Mouse (Mus musculus): ENCODE results near the gene Eps8. TPM values are rescaled to one million over a fixed set of nuclear protein-coding genes. Genes with fewer than 3 reads are reported as not detected.

The Eps8 gene
- 9.3 and 9.4 TPM in 2 replicates for polyA plus RNA-seq (2014; fragmentation: Nextera tagmentation; extraction: Ambion mirVana)

- H3K9me3 ChIP-seq (ENCODE audit: control insufficient read depth, low read length) = no peaks in the 10 kb centered on the region
- H3K4me1 ChIP-seq (replicated peaks; ENCODE audit: control insufficient read depth, insufficient read depth, low read length) = no peaks in the 10 kb centered on the region
- H3K9ac ChIP-seq (ENCODE audit: low read depth, low read length) = no peak within 1 kb of the TSS
- H3K4me2 ChIP-seq (replicated peaks; ENCODE audit: low read depth, low read length) = no peak within 1 kb of the TSS
- H3K27me3 ChIP-seq (ENCODE audit: control insufficient read depth, insufficient read depth, low read length) = no peaks in the 10 kb centered on the region
- ATAC-seq (ENCODE audit: low FRiP score) = no peak
- H3K36me3 ChIP-seq (ENCODE audit: control insufficient read depth, insufficient read depth, low read length) = no peaks in the 10 kb centered on the region
- 88% methylated on average over 2 of the region's 2 CpGs for WGBS
- H3K4me3 ChIP-seq (ENCODE audit: low read depth, low read length) = no peak within 1 kb of the TSS
- no peak for DNase-seq (ENCODE audit: low spot score)
- no peak within 1 kb of the TSS for H3K27ac ChIP-seq (ENCODE audit: low read depth, low read length)
These were observed at the start of gene Eps8 for GRCm38 (mm10) chr6:137654776-137655175. Eps8 (minus strand) TSS chr6:137654876.

- H3K36me3 ChIP-seq (ENCODE audit: control insufficient read depth, insufficient read depth, low read length) = no peaks in the 10 kb centered on the region
- no peak overlapping the region for H3K4me2 ChIP-seq (replicated peaks; ENCODE audit: low read depth, low read length)
- ATAC-seq (ENCODE audit: low FRiP score) = no peak
- H3K27ac ChIP-seq (ENCODE audit: low read depth, low read length) = no peak overlapping the region
- WGBS = 87% methylated on average over 7 of the region's 7 CpGs
- H3K9me3 ChIP-seq (ENCODE audit: control insufficient read depth, low read length) = no peaks in the 10 kb centered on the region
- no peak overlapping the region for H3K9ac ChIP-seq (ENCODE audit: low read depth, low read length)
- H3K4me3 ChIP-seq (ENCODE audit: low read depth, low read length) = no peak overlapping the region
- DNase-seq (ENCODE audit: low spot score) = no peak
- no peaks in the 10 kb centered on the region for H3K4me1 ChIP-seq (replicated peaks; ENCODE audit: control insufficient read depth, insufficient read depth, low read length)
- H3K27me3 ChIP-seq (ENCODE audit: control insufficient read depth, insufficient read depth, low read length) = no peaks in the 10 kb centered on the region
These were observed 48.8 kb upstream of the Eps8 start for GRCm38 (mm10) chr6:137703431-137703830.

DNA sequence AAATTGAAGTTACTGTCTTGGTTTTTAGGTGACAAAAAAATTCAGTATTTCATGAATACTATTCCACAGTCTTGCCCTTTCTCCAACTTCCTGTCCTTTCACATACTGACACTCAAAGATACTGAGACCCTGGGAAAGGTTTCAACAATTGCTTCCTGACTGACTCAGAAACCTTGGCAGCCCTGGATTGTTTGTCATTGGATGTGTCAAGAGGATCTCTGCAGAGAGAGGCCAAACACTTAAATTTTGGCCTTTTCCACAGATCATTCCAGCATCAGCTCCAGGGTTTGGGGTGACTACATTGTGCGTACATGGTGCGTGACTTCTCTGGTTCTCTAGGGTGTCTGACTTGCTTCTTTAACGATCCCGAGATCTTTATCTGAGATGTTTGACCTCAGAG, 48.2 kb upstream of the Eps8 start:
- Histone ChIP-seq H3K4me2 (replicated peaks; ENCODE audit: low read depth, low read length) (no peak overlapping the region), H3K9me3 (ENCODE audit: control insufficient read depth, low read length) (no peaks in the 10 kb centered on the region), H3K4me3 (ENCODE audit: low read depth, low read length) (no peak overlapping the region), H3K36me3 (ENCODE audit: control insufficient read depth, insufficient read depth, low read length) (no peaks in the 10 kb centered on the region), H3K9ac (ENCODE audit: low read depth, low read length) (no peak overlapping the region), H3K27ac (ENCODE audit: low read depth, low read length) (no peak overlapping the region), H3K27me3 (ENCODE audit: control insufficient read depth, insufficient read depth, low read length) (no peaks in the 10 kb centered on the region), H3K4me1 (replicated peaks; ENCODE audit: control insufficient read depth, insufficient read depth, low read length) (no peaks in the 10 kb centered on the region)
- no peak for DNase-seq (ENCODE audit: low spot score)
- 81% methylated on average over 4 of the region's 4 CpGs for WGBS
- no peak for ATAC-seq (ENCODE audit: low FRiP score)

- H3K36me3 ChIP-seq (ENCODE audit: control insufficient read depth, insufficient read depth, low read length) = no peaks in the 10 kb centered on the region
- H3K9me3 ChIP-seq (ENCODE audit: control insufficient read depth, low read length) = no peaks in the 10 kb centered on the region
- H3K4me3 ChIP-seq (ENCODE audit: low read depth, low read length) = no peak overlapping the region
- WGBS = 94% methylated on average over 3 of the region's 3 CpGs
- ATAC-seq (ENCODE audit: low FRiP score) = no peak
- DNase-seq (ENCODE audit: low spot score) = no peak
- H3K27ac ChIP-seq (ENCODE audit: low read depth, low read length) = no peak overlapping the region
- no peaks in the 10 kb centered on the region for H3K4me1 ChIP-seq (replicated peaks; ENCODE audit: control insufficient read depth, insufficient read depth, low read length)
- H3K9ac ChIP-seq (ENCODE audit: low read depth, low read length) = no peak overlapping the region
- H3K27me3 ChIP-seq (ENCODE audit: control insufficient read depth, insufficient read depth, low read length) = no peaks in the 10 kb centered on the region
- H3K4me2 ChIP-seq (replicated peaks; ENCODE audit: low read depth, low read length) = no peak overlapping the region
These were observed 47.5 kb upstream of the Eps8 start for GRCm38 (mm10) chr6:137702186-137702585.

DNA sequence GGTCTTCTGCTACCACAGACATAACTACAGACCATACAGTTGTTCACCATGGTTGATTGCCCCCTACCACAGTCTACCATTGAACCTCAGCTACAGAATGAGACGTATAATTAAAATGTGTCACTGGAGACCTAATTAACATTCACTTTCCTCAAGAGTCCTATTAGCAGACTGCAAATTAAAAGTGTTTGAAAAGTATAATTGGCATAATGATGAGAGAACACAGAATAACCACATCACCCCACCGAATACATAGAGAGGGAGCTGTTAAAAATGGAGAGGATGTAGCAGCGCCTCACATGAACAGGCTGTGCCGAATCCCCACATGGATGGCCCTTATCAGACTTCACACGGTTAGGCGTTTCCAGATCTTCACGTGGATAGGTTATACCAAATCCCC, 44.8 kb upstream of the Eps8 start:
- Histone ChIP-seq H3K4me3 (ENCODE audit: low read depth, low read length) (no peak overlapping the region), H3K36me3 (ENCODE audit: control insufficient read depth, insufficient read depth, low read length) (no peaks in the 10 kb centered on the region), H3K27me3 (ENCODE audit: control insufficient read depth, insufficient read depth, low read length) (no peaks in the 10 kb centered on the region), H3K4me1 (replicated peaks; ENCODE audit: control insufficient read depth, insufficient read depth, low read length) (no peaks in the 10 kb centered on the region), H3K9me3 (ENCODE audit: control insufficient read depth, low read length) (no peaks in the 10 kb centered on the region), H3K27ac (ENCODE audit: low read depth, low read length) (no peak overlapping the region), H3K4me2 (replicated peaks; ENCODE audit: low read depth, low read length) (no peak overlapping the region), H3K9ac (ENCODE audit: low read depth, low read length) (no peak overlapping the region)
- no peak for DNase-seq (ENCODE audit: low spot score)
- ATAC-seq (ENCODE audit: low FRiP score) = no peak
- 86% methylated on average over 7 of the region's 7 CpGs for WGBS

- no peak for DNase-seq (ENCODE audit: low spot score)
- WGBS = 81% methylated on average over 8 of the region's 8 CpGs
- no peak overlapping the region for H3K9ac ChIP-seq (ENCODE audit: low read depth, low read length)
- no peak overlapping the region for H3K4me2 ChIP-seq (replicated peaks; ENCODE audit: low read depth, low read length)
- H3K36me3 ChIP-seq (ENCODE audit: control insufficient read depth, insufficient read depth, low read length) = no peaks in the 10 kb centered on the region
- no peak overlapping the region for H3K27ac ChIP-seq (ENCODE audit: low read depth, low read length)
- ATAC-seq (ENCODE audit: low FRiP score) = no peak
- no peak overlapping the region for H3K4me3 ChIP-seq (ENCODE audit: low read depth, low read length)
- no peaks in the 10 kb centered on the region for H3K4me1 ChIP-seq (replicated peaks; ENCODE audit: control insufficient read depth, insufficient read depth, low read length)
- H3K27me3 ChIP-seq (ENCODE audit: control insufficient read depth, insufficient read depth, low read length) = no peaks in the 10 kb centered on the region
- no peaks in the 10 kb centered on the region for H3K9me3 ChIP-seq (ENCODE audit: control insufficient read depth, low read length)
These were observed 41.9 kb upstream of the Eps8 start for GRCm38 (mm10) chr6:137696445-137697204.

DNA sequence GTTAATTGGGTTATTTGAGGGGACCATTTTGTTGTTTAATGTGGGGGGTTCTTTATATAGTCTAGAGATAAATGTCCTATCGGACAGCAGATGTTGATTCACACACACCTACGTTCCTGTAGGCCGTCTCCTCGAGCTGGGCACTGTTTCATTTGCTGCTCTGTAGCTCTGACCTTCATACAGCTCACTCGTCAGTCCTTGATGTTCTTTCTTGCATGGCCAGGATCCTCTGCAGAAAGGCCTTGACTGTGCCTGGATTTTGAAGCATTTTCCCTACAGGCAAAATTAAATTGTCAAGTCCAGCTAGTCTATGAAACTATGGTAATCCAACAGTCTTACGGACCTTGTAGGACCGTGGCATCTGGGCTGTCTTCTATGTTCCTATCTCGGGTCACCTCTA, 40.4 kb upstream of the Eps8 start:
- ATAC-seq (ENCODE audit: low FRiP score) (no peak), DNase-seq (ENCODE audit: low spot score) (no peak)
- 91% methylated on average over 8 of the region's 8 CpGs for WGBS
- Histone ChIP-seq H3K36me3 (ENCODE audit: control insufficient read depth, insufficient read depth, low read length) (no peaks in the 10 kb centered on the region), H3K9me3 (ENCODE audit: control insufficient read depth, low read length) (no peaks in the 10 kb centered on the region), H3K4me1 (replicated peaks; ENCODE audit: control insufficient read depth, insufficient read depth, low read length) (no peaks in the 10 kb centered on the region), H3K9ac (ENCODE audit: low read depth, low read length) (no peak overlapping the region), H3K4me2 (replicated peaks; ENCODE audit: low read depth, low read length) (no peak overlapping the region), H3K4me3 (ENCODE audit: low read depth, low read length) (no peak overlapping the region), H3K27ac (ENCODE audit: low read depth, low read length) (no peak overlapping the region), H3K27me3 (ENCODE audit: control insufficient read depth, insufficient read depth, low read length) (no peaks in the 10 kb centered on the region)

- 90% methylated on average over 2 of the region's 2 CpGs for WGBS
- no peaks in the 10 kb centered on the region for H3K9me3 ChIP-seq (ENCODE audit: control insufficient read depth, low read length)
- no peak overlapping the region for H3K9ac ChIP-seq (ENCODE audit: low read depth, low read length)
- H3K36me3 ChIP-seq (ENCODE audit: control insufficient read depth, insufficient read depth, low read length) = no peaks in the 10 kb centered on the region
- no peaks in the 10 kb centered on the region for H3K27me3 ChIP-seq (ENCODE audit: control insufficient read depth, insufficient read depth, low read length)
- no peak overlapping the region for H3K27ac ChIP-seq (ENCODE audit: low read depth, low read length)
- ATAC-seq (ENCODE audit: low FRiP score) (no peak), DNase-seq (ENCODE audit: low spot score) (no peak)
- no peaks in the 10 kb centered on the region for H3K4me1 ChIP-seq (replicated peaks; ENCODE audit: control insufficient read depth, insufficient read depth, low read length)
- no peak overlapping the region for H3K4me2 ChIP-seq (replicated peaks; ENCODE audit: low read depth, low read length)
- H3K4me3 ChIP-seq (ENCODE audit: low read depth, low read length) = no peak overlapping the region
These were observed 39.6 kb upstream of the Eps8 start for GRCm38 (mm10) chr6:137694310-137694709.

DNA sequence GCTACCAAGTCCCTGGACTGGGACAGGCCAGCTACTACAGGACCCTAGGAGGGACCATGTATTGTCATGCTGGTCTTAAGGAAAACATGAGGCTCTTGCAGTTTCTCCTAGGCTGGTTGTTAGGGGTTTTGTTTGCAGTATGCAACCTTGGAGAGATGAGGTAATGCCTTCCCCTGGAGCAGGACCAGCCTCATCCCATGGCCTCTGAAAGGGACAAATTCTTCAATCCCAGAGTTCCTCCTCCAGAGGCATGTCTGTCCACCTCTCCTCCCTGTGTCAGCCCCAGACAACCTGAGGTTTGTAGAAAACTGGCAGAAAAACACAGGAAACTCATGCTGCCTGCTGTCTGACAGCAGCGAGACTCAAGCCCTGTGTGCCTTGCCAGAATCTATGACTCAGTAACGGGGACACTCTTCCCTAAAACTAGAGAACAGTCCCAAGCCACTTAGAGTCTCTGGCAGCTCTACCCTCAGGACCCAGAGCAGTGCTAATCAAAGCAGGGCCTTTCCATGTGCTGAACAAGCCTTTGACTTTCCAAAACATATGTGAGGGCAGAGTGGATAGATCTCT, 36.0 kb upstream of the Eps8 start:
- ATAC-seq (ENCODE audit: low FRiP score) (no peak), DNase-seq (ENCODE audit: low spot score) (no peak)
- no peaks in the 10 kb centered on the region for H3K36me3 ChIP-seq (ENCODE audit: control insufficient read depth, insufficient read depth, low read length)
- no peaks in the 10 kb centered on the region for H3K9me3 ChIP-seq (ENCODE audit: control insufficient read depth, low read length)
- no peak overlapping the region for H3K4me3 ChIP-seq (ENCODE audit: low read depth, low read length)
- no peaks in the 10 kb centered on the region for H3K4me1 ChIP-seq (replicated peaks; ENCODE audit: control insufficient read depth, insufficient read depth, low read length)
- H3K4me2 ChIP-seq (replicated peaks; ENCODE audit: low read depth, low read length) = no peak overlapping the region
- no peaks in the 10 kb centered on the region for H3K27me3 ChIP-seq (ENCODE audit: control insufficient read depth, insufficient read depth, low read length)
- H3K27ac ChIP-seq (ENCODE audit: low read depth, low read length) = no peak overlapping the region
- whole genome bisulfite sequencing = 85% methylated on average over 2 of the region's 2 CpGs
- H3K9ac ChIP-seq (ENCODE audit: low read depth, low read length) = no peak overlapping the region
